In the genomic region with DNA sequence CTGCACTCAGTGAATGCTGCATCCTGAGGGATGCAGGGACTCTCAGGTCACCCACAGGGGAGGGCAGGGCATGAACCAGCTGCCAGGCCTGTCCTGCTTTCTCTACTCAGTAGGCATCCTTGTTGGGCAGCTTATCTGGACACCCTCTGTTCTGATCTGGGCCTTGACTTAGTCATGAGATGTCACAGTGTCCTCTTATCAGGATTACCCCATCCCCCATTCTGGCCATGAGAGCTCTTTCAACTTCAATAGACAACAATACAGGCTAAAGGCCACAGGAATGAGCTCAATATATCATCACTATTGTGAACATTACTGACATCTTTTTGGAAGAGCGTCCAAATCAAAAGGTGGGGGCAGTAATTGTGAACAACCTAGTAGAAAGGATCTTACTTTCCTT, we compare ENCODE assay signal across 20 mouse cellular contexts. TPM values are rescaled to one million over a fixed set of nuclear protein-coding genes. Genes with fewer than 3 reads are reported as not detected.
DNase-seq lines count a peak whose midpoint lies in the region; ATAC-seq and TF ChIP-seq lines count a peak whose summit lies in the region.
"Had no signal": no experiment of that assay in that cellular context is flagged by ENCODE, and none has a peak within 500 bp of the region (broad histone marks: within the 10 kb centered on the region; RNA-seq: fewer than 3 reads in every experiment).

No protein-coding gene starts in this region.

- no peaks in the 10 kb centered on the region for H3K27me3 ChIP-seq in small intestine, adult 2 months (ENCODE audit: control insufficient read depth, insufficient read depth, low read length)
- H3K27me3 ChIP-seq in midbrain, embryonic 15.5 days (replicated peaks): no peaks in the 10 kb centered on the region
- H3K27me3 ChIP-seq: liver, embryonic 15.5 days; megakaryocyte, embryonic 14.5 days; neural tube, embryonic 15.5 days; stomach, embryonic 15.5 days had no signal

- peak; percentile 19 to 52 for DNase-seq in kidney, adult 8-10 months
- DNase-seq in kidney, postnatal 4 days: no peak
- peak; percentile 67 for DNase-seq in ovary, adult 18-20 months (ENCODE audit: low spot score)
- DNase-seq in ovary, postnatal 36 days (ENCODE audit: low spot score): no peak
- peak; percentile 38 to 68 for DNase-seq in kidney, postnatal 36 days
- DNase-seq in c-Kit-positive CD71-positive TER-119-positive erythroid progenitor cells, embryonic 14.5 days (ENCODE audit: low spot score): no peak
- DNase-seq: cerebellum, postnatal 14 days; right cerebral cortex, postnatal 25 days; thymus, adult 18-20 months had no signal

- TF ChIP-seq POLR2A in small intestine, adult 2 months (IDR thresholded peaks at IDR 0.05; ENCODE audit: low read depth, low read length): no peak

- 92% methylated on average over 1 of the region's 1 CpGs for WGBS in small intestine, adult 2 months
- 62% methylated on average over 1 of the region's 1 CpGs for WGBS in midbrain, embryonic 15.5 days

- no peak overlapping the region for H3K4me3 ChIP-seq in small intestine, adult 2 months (ENCODE audit: low read depth, low read length)
- H3K4me3 ChIP-seq in midbrain, embryonic 15.5 days: no peak overlapping the region
- H3K4me3 ChIP-seq: embryonic facial prominence, embryonic 13.5 days; heart, embryonic 10.5 days; limb, embryonic 12.5 days; liver, embryonic 15.5 days; megakaryocyte, embryonic 14.5 days; neural tube, embryonic 15.5 days; stomach, embryonic 15.5 days had no signal

- H3K4me2 ChIP-seq in midbrain, embryonic 15.5 days: no peak overlapping the region
- H3K4me2 ChIP-seq: embryonic facial prominence, embryonic 13.5 days; limb, embryonic 12.5 days; liver, embryonic 15.5 days; neural tube, embryonic 15.5 days; stomach, embryonic 15.5 days had no signal

- no peak for ATAC-seq in midbrain, embryonic 15.5 days (replicated peaks)
- ATAC-seq: forebrain, embryonic 16.5 days; midbrain, embryonic 16.5 days had no signal

- no peaks in the 10 kb centered on the region for H3K9me3 ChIP-seq in midbrain, embryonic 15.5 days
- H3K9me3 ChIP-seq: embryonic facial prominence, embryonic 13.5 days; heart, embryonic 10.5 days; limb, embryonic 12.5 days; liver, embryonic 15.5 days; neural tube, embryonic 15.5 days; stomach, embryonic 15.5 days had no signal

- no peaks in the 10 kb centered on the region for H3K36me3 ChIP-seq in small intestine, adult 2 months (ENCODE audit: control insufficient read depth, insufficient read depth, low read length)
- H3K36me3 ChIP-seq in midbrain, embryonic 15.5 days (replicated peaks): no peaks in the 10 kb centered on the region
- H3K36me3 ChIP-seq: embryonic facial prominence, embryonic 13.5 days; heart, embryonic 10.5 days; limb, embryonic 12.5 days; liver, embryonic 15.5 days; neural tube, embryonic 15.5 days; stomach, embryonic 15.5 days had no signal

- peaks cover 29% of the 10 kb centered on the region for H3K4me1 ChIP-seq in small intestine, adult 2 months (ENCODE audit: control insufficient read depth, insufficient read depth, insufficient read length, low read length)
- H3K4me1 ChIP-seq in midbrain, embryonic 15.5 days: peaks cover 7% of the 10 kb centered on the region
- H3K4me1 ChIP-seq: limb, embryonic 12.5 days; megakaryocyte, embryonic 14.5 days; stomach, embryonic 15.5 days had no signal

- H3K9ac ChIP-seq in midbrain, embryonic 15.5 days: no peak overlapping the region
- H3K9ac ChIP-seq: embryonic facial prominence, embryonic 13.5 days; limb, embryonic 12.5 days; liver, embryonic 15.5 days; neural tube, embryonic 15.5 days; stomach, embryonic 15.5 days had no signal

- peak overlapping the region; percentile 20; the same call in 1 of the 2 replicates for H3K27ac ChIP-seq in small intestine, adult 2 months (ENCODE audit: insufficient read depth, low read depth, low read length)
- no peak overlapping the region for H3K27ac ChIP-seq in midbrain, embryonic 15.5 days
- H3K27ac ChIP-seq: embryonic facial prominence, embryonic 13.5 days; heart, embryonic 10.5 days; limb, embryonic 12.5 days; liver, embryonic 15.5 days; neural tube, embryonic 15.5 days; stomach, embryonic 15.5 days had no signal

- TF ChIP-seq CTCF in small intestine, adult 2 months (IDR thresholded peaks at IDR 0.05; ENCODE audit: extremely low read depth, insufficient read length, insufficient replicate concordance, low read depth, low read length): no peak

RNA-seq across cellular contexts. Expression of gene Slco2a1, which starts 3.4 kb away (rescaled TPM):
- 38.0 and 84.7 TPM in 2 replicates for polyA plus RNA-seq in small intestine, adult 2 months (2012; rRNA removed)
- 3.0 and 3.5 TPM in 2 replicates for polyA plus RNA-seq in midbrain, embryonic 15.5 days (2015; fragmentation: Nextera tagmentation; extraction: Ambion mirVana)

Comparison
In these comparisons a context has a peak if more than half of its experiments do, and no peak if none do; other contexts are left out.
1. DNase-seq: peak in kidney, adult 8-10 months (2 of 2), ovary, adult 18-20 months (single experiment) and kidney, postnatal 36 days (2 of 2); none in kidney, postnatal 4 days (0 of 2), ovary, postnatal 36 days (single experiment) and c-Kit-positive CD71-positive TER-119-positive erythroid progenitor cells, embryonic 14.5 days (single experiment).